Mouse (Mus musculus): ENCODE data around the gene Hrasls. TPM values are rescaled to one million over a fixed set of nuclear protein-coding genes. Genes with fewer than 3 reads are reported as not detected.
A peak's percentile ranks its signal among the peaks of the same experiment; 100 is the strongest.

Gene Hrasls
- polyA plus RNA-seq (2016; fragmentation: Nextera tagmentation; extraction: Ambion mirVana), result 0.92 and 1.5 TPM in 2 replicates

- DNase-seq (ENCODE audit: low spot score), result peak; percentile 75
- Histone ChIP-seq H3K36me3 (replicated peaks) (no peaks in the 10 kb centered on the region), H3K9me3 (no peaks in the 10 kb centered on the region), H3K27ac (replicated peaks) (peak within 1 kb of the TSS; percentile 77), H3K27me3 (replicated peaks; ENCODE audit: low read depth, poor library complexity, severe bottlenecking) (peaks cover 52% of the 10 kb centered on the region), H3K4me1 (peaks cover 13% of the 10 kb centered on the region; the same call in 1 of the 2 replicates), H3K4me3 (peak within 1 kb of the TSS; percentile 66)
- 1% methylated on average over 39 of the region's 39 CpGs for WGBS
Measured at GRCm38 (mm10) chr16:29209605-29210411, at the start of gene Hrasls. Gene Hrasls (plus strand): TSS chr16:29209695.

- DNase-seq (ENCODE audit: low spot score), result no peak
- no peaks in the 10 kb centered on the region for H3K36me3 ChIP-seq (replicated peaks)
- 0 out of 2 replicates have a peak, but pooled peaks cover 3% of the 10 kb centered on the region for H3K9me3 ChIP-seq
- H3K27ac ChIP-seq (replicated peaks), result no peak overlapping the region
- WGBS, result 87% methylated on average over 4 of the region's 4 CpGs
- H3K4me1 ChIP-seq, result no peaks in the 10 kb centered on the region
- H3K27me3 ChIP-seq (replicated peaks; ENCODE audit: low read depth, poor library complexity, severe bottlenecking), result no peaks in the 10 kb centered on the region
- no peak overlapping the region for H3K4me3 ChIP-seq
Measured at GRCm38 (mm10) chr16:29162271-29162670, 47.2 kb upstream of the Hrasls start.

GRCm38 (mm10) chr16:29167051-29167450 lies 42.4 kb upstream of the Hrasls start:
- H3K36me3 ChIP-seq (replicated peaks), result no peaks in the 10 kb centered on the region
- WGBS, result 48% methylated on average over 4 of the region's 4 CpGs
- H3K9me3 ChIP-seq, result no peaks in the 10 kb centered on the region
- H3K27me3 ChIP-seq (replicated peaks; ENCODE audit: low read depth, poor library complexity, severe bottlenecking), result no peaks in the 10 kb centered on the region
- no peak overlapping the region for H3K27ac ChIP-seq (replicated peaks)
- no peak for DNase-seq (ENCODE audit: low spot score)
- H3K4me3 ChIP-seq, result no peak overlapping the region
- no peaks in the 10 kb centered on the region for H3K4me1 ChIP-seq

GRCm38 (mm10) chr16:29171741-29172140 lies 37.8 kb upstream of the Hrasls start:
- Histone ChIP-seq H3K4me3 (no peak overlapping the region), H3K36me3 (replicated peaks) (no peaks in the 10 kb centered on the region), H3K4me1 (no peaks in the 10 kb centered on the region), H3K9me3 (no peaks in the 10 kb centered on the region), H3K27ac (replicated peaks) (no peak overlapping the region), H3K27me3 (replicated peaks; ENCODE audit: low read depth, poor library complexity, severe bottlenecking) (no peaks in the 10 kb centered on the region)
- DNase-seq (ENCODE audit: low spot score), result no peak
- WGBS, result 84% methylated on average over 5 of the region's 5 CpGs

- H3K36me3 ChIP-seq (replicated peaks), result no peaks in the 10 kb centered on the region
- DNase-seq (ENCODE audit: low spot score), result no peak
- no peaks in the 10 kb centered on the region for H3K27me3 ChIP-seq (replicated peaks; ENCODE audit: low read depth, poor library complexity, severe bottlenecking)
- no peaks in the 10 kb centered on the region for H3K9me3 ChIP-seq
- H3K4me3 ChIP-seq, result no peak overlapping the region
- no peak overlapping the region for H3K27ac ChIP-seq (replicated peaks)
- 94% methylated on average over 2 of the region's 2 CpGs for WGBS
- H3K4me1 ChIP-seq, result no peaks in the 10 kb centered on the region
Measured at GRCm38 (mm10) chr16:29173201-29173600, 36.3 kb upstream of the Hrasls start.

- 72% methylated on average over 6 of the region's 6 CpGs for WGBS
- Histone ChIP-seq H3K4me3 (no peak overlapping the region), H3K9me3 (no peaks in the 10 kb centered on the region), H3K27ac (replicated peaks) (no peak overlapping the region), H3K36me3 (replicated peaks) (no peaks in the 10 kb centered on the region), H3K4me1 (no peaks in the 10 kb centered on the region), H3K27me3 (replicated peaks; ENCODE audit: low read depth, poor library complexity, severe bottlenecking) (no peaks in the 10 kb centered on the region)
- DNase-seq (ENCODE audit: low spot score), result no peak
Measured at GRCm38 (mm10) chr16:29174831-29175350, 34.6 kb upstream of the Hrasls start.

GRCm38 (mm10) chr16:29192911-29193310 lies 16.6 kb upstream of the Hrasls start:
- 33% methylated on average over 5 of the region's 5 CpGs for WGBS
- H3K27me3 ChIP-seq (replicated peaks; ENCODE audit: low read depth, poor library complexity, severe bottlenecking), result peaks cover 8% of the 10 kb centered on the region; the same call in 1 of the 2 replicates
- no peaks in the 10 kb centered on the region for H3K9me3 ChIP-seq

GRCm38 (mm10) chr16:29193981-29194380 lies 15.5 kb upstream of the Hrasls start:
- 82% methylated on average over 4 of the region's 4 CpGs for WGBS

More at GRCm38 (mm10) chr16:29192911-29193310, 16.6 kb upstream of the Hrasls start:
- peaks cover 7% of the 10 kb centered on the region for H3K4me1 ChIP-seq
- no peak for DNase-seq (ENCODE audit: low spot score)
- H3K36me3 ChIP-seq (replicated peaks), result no peaks in the 10 kb centered on the region
- H3K4me3 ChIP-seq, result no peak overlapping the region
- H3K27ac ChIP-seq (replicated peaks), result no peak overlapping the region

GRCm38 (mm10) chr16:29195156-29195555 lies 14.3 kb upstream of the Hrasls start:
- Histone ChIP-seq H3K9me3 (no peaks in the 10 kb centered on the region), H3K4me1 (peaks cover 20% of the 10 kb centered on the region), H3K4me3 (no peak overlapping the region), H3K36me3 (replicated peaks) (no peaks in the 10 kb centered on the region), H3K27ac (replicated peaks) (no peak overlapping the region), H3K27me3 (replicated peaks; ENCODE audit: low read depth, poor library complexity, severe bottlenecking) (peaks cover 8% of the 10 kb centered on the region; the same call in 1 of the 2 replicates)
- no peak for DNase-seq (ENCODE audit: low spot score)
- WGBS, result 89% methylated on average over 1 of the region's 1 CpGs

More at GRCm38 (mm10) chr16:29193981-29194380, 15.5 kb upstream of the Hrasls start:
- no peak overlapping the region for H3K27ac ChIP-seq (replicated peaks)
- H3K4me1 ChIP-seq, result peaks cover 18% of the 10 kb centered on the region
- H3K9me3 ChIP-seq, result no peaks in the 10 kb centered on the region
- H3K27me3 ChIP-seq (replicated peaks; ENCODE audit: low read depth, poor library complexity, severe bottlenecking), result peaks cover 8% of the 10 kb centered on the region; the same call in 1 of the 2 replicates
- no peak overlapping the region for H3K4me3 ChIP-seq
- H3K36me3 ChIP-seq (replicated peaks), result no peaks in the 10 kb centered on the region
- DNase-seq (ENCODE audit: low spot score), result no peak

- Histone ChIP-seq H3K36me3 (replicated peaks) (no peaks in the 10 kb centered on the region), H3K4me1 (peaks cover 20% of the 10 kb centered on the region), H3K27me3 (replicated peaks; ENCODE audit: low read depth, poor library complexity, severe bottlenecking) (peaks cover 8% of the 10 kb centered on the region; the same call in 1 of the 2 replicates), H3K27ac (replicated peaks) (no peak overlapping the region), H3K4me3 (no peak overlapping the region), H3K9me3 (no peaks in the 10 kb centered on the region)
- 9% methylated on average over 5 of the region's 5 CpGs for WGBS
- DNase-seq (ENCODE audit: low spot score), result peak; percentile 39
Measured at GRCm38 (mm10) chr16:29198461-29198860, 11.0 kb upstream of the Hrasls start.

- 85% methylated on average over 2 of the region's 2 CpGs for WGBS
- DNase-seq (ENCODE audit: low spot score), result no peak
- Histone ChIP-seq H3K4me3 (no peak overlapping the region), H3K9me3 (no peaks in the 10 kb centered on the region), H3K27me3 (replicated peaks; ENCODE audit: low read depth, poor library complexity, severe bottlenecking) (peaks cover 8% of the 10 kb centered on the region; the same call in 1 of the 2 replicates), H3K36me3 (replicated peaks) (no peaks in the 10 kb centered on the region), H3K4me1 (peaks cover 18% of the 10 kb centered on the region), H3K27ac (replicated peaks) (no peak overlapping the region)
Measured at GRCm38 (mm10) chr16:29201146-29201545, 8.3 kb upstream of the Hrasls start.

- Histone ChIP-seq H3K9me3 (no peaks in the 10 kb centered on the region), H3K27me3 (replicated peaks; ENCODE audit: low read depth, poor library complexity, severe bottlenecking) (peaks cover 24% of the 10 kb centered on the region), H3K27ac (replicated peaks) (no peak overlapping the region), H3K36me3 (replicated peaks) (no peaks in the 10 kb centered on the region), H3K4me3 (no peak overlapping the region), H3K4me1 (peaks cover 5% of the 10 kb centered on the region; the same call in 1 of the 2 replicates)
- DNase-seq (ENCODE audit: low spot score), result no peak
- 84% methylated on average over 7 of the region's 7 CpGs for WGBS
Measured at GRCm38 (mm10) chr16:29204875-29205274, 4.6 kb upstream of the Hrasls start.

GRCm38 (mm10) chr16:29205581-29205980 lies 3.9 kb upstream of the Hrasls start:
- Histone ChIP-seq H3K36me3 (replicated peaks) (no peaks in the 10 kb centered on the region), H3K4me1 (peaks cover 12% of the 10 kb centered on the region; the same call in 1 of the 2 replicates), H3K27me3 (replicated peaks; ENCODE audit: low read depth, poor library complexity, severe bottlenecking) (peaks cover 31% of the 10 kb centered on the region), H3K9me3 (no peaks in the 10 kb centered on the region), H3K4me3 (no peak overlapping the region), H3K27ac (replicated peaks) (no peak overlapping the region)
- 48% methylated on average over 2 of the region's 2 CpGs for WGBS
- DNase-seq (ENCODE audit: low spot score), result no peak

Measured in embryonic facial prominence, embryonic 10.5 days (tissue).